Mouse (Mus musculus): ENCODE data around the gene Ids.
"Not testable (repeated sequence)": the region's sequence is repeated elsewhere in the genome, so short reads cannot be mapped to it uniquely, and the experiment has no call there.

The Ids gene

DNA sequence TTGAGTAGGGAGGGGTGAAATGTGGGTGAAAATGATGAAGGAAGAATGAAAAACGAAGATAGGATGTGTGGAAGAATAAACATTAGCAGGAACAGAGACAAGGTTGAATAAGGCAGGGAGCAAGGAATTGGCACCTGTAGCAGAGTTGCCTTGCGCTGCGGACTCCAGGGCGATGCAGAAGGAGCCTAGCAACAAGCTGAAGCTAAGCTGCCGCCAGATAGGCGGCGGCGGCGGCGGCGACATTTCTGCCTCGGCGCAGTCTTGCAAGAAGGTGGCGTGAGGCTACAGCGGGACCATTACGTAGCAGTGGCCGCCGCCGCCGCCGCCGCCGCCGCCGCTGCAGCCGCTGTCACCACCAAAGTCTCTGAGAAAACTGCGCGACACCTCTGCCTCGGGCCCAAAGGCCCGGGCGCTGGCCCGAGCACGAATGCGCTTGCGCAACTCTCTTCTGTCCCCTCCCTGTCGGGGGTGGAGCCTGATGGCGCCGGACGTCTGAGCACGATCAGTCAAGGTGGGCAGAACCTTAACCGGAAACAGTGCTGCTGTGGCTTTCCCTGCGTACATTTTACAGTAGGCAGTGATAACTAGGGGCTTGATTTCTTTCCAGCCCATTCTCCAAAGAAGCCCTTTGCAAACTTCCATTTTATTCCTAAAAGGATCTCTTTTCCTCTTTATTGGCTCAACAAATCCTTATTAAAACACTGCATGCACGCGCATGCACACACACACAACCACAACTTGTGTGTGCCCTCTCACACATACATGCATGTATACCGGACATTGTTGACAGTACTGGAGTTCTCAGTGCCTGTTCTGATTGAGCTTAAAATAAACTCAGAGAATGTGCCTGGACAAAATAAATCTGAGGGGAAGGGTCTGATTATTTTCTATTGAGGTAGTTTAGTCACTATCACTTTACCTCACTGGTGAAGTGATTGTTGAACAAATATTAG is at the start of gene Ids:
TSS of gene Ids (minus strand) at position 424 of the 953 bp plus-strand sequence.
- peak; percentile 43 for DNase-seq (ENCODE audit: low read depth, low spot score)

DNA sequence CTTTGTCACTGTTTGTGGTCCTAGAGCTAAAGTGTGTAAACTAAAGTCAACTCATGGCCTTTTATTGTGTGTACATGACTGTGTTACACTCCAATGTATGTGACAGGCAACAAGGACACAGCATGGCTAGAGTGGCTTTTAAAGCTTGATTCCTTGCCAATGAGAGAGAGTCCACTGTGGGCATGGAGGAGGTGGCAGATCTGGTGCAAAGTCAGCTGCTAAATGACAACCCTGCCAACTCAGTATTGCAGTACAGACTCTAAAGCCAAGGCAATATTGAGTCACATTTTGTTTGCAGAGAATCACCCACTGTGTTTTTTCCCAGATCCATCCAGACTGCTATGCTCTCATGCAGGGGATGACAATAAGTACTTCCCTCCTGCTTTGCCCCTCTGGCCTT is 27.8 kb upstream of the Ids start:
- DNase-seq (ENCODE audit: low read depth, low spot score), result not testable (repeated sequence)

DNA sequence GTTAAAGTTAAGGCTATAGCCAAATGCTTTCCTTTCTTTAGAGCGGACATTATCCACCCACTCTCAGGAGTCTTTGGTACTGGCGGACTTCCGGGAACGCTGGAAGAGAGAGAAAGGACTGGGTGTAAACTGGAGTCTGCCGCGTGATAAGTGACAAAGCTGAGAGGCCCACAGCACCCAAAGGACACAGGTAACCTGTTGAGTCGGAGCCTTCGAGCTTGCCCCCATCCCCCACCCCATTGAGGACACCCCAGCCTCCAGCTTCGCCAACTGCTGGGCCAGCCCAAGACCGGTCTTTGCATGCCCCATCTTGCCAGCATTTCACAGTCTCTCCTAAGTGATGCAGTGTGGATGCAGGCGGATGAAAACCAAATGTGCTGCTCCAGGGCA is 21.1 kb upstream of the Ids start:
- no peak for DNase-seq (ENCODE audit: low read depth, low spot score)

DNA sequence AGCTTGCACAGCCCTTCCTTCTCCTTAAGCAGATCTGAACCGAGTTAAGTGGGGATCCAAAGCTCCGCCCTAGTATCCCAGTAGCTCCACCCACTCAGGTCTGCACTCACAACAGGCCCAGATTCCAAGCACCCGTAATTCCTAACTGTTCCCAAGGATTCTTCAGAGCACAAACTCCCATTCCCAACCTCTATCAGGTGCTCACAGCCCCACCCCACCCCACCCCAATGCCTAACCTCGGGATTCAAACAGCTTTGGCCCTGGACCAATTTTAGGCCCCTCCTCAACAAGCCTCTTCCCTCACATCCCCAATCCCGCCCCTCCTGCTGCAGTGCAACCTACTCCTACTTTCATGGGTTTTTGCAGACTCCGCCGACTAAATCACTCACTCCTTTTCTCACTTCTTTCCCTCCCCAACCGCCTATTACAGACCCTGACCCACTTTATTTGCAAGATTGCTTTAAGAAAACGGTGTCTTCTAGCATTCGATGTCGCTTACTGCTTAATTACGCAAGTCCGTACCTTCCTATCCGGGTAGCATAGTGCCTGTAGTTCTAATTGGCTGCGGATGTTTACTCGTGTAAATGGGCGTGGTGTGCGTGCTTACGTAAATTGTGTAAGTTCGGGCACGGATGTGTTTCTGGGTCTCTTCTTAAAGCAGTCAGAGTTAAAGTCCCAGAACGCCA is 20.5 kb upstream of the Ids start, which contains the start of gene 1110012L19Rik:
TSS of gene 1110012L19Rik (plus strand) at position 602 of the 686 bp plus-strand sequence.
- peak; percentile 20 for DNase-seq (ENCODE audit: low read depth, low spot score)

DNA sequence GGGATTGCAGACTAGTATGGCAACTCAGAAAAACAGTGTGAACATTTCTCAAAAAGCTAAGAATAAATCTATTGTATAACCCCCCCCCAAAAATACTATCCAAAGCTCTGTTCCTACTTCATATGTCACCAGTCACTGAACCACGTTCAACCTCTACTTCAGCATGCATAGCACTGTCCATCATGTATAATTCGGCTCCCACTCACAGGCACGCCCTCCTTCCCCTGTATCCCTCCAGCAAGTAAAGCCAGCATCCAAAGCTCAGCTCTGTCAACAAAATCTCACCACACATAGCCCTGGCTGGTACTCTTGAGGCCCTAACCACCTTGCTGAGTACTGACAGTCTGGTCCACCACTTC is 20.0 kb upstream of the Ids start:
- no peak for DNase-seq (ENCODE audit: low read depth, low spot score)

DNA sequence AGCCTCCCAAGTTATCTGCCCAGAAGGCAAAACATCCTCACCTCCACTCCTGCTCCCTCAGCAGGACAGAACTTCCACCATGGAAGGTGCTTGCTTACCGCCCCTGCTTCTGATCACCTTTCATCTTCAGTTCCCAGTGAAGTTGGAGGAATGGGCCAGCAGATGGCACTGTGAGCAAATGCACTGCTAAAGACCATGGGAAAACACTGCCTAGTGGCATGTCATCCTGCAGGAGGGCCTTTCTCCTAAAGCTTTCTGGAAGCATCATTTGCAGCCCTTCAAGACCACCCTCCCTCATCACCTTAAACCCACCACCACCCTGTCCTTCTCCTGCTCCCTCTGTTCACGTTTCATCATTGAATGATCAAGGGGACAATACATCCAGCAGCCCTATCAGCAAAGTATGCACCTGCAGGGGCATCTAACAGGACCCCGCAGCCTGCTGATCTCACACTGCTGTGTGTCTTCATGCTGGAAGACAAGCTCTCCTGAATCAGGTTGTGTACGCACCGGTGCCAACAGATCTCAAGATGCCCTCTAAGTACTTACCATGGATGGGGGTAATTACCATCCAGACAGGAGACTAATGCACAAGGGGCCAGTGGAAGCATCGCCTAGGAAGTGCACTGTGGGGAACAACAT is 9.7 kb upstream of the Ids start:
- DNase-seq (ENCODE audit: low read depth, low spot score), result not testable (repeated sequence)

DNA sequence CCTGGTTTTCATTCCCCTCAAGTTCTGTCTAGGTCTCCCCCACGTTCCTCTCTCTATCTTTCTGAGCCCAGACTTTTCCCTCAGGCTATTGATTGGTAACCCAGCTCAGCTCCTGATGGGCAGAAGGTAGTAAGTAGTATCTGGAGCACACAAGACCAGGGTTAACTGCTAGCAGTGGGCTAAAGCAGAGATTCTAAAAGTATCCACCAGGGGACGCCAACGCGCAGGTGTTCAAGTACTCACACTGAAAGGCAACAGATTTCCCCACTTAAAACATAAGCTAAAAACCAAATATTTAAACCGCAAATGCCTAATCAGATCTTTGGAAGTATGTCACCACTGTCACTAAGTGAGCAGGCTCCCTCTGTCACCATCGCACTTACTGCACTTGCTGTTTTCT is 4.9 kb upstream of the Ids start:
- DNase-seq (ENCODE audit: low read depth, low spot score), result not testable (repeated sequence)

DNA sequence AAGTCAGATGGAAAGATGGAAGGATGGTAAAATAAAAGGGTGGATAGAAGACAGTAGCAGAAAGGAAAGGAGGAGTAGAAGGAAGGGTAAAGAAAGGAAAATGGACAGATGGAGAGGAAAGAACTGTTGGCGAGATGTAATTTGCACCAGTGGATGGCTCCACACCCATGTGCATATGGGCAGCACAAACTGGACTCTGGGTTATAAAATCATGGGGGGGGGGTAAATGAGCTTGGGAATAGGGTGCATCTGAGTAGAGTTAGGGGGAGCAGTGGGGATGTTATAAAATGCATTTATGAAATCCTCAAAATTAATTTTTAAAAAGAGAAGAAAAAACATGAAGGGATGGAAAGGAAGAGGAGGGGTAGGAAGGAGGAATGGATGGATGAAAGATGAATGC is 682 bp downstream of the Ids start:
- no peak for DNase-seq (ENCODE audit: low read depth, low spot score)

DNA sequence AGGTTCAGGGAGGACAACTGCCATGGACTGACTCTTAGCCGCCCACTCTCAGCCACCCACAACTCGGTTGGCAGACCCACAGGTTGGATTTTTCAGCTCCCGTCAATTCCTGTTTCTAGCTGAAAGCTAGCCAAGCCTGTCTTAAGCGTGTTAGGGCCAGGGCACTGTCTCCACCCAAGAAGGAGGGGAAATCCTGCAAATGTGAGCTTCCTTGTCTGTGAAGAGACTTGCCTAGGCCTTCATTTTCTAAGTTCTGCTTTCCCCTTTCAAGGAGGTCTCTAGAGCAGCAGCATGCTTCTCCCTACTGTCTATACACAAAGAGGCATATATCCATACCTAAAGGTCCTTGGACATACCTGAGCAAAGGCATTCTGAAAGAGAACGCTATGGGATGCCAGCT is 1.4 kb downstream of the Ids start:
- DNase-seq (ENCODE audit: low read depth, low spot score), result no peak

DNA sequence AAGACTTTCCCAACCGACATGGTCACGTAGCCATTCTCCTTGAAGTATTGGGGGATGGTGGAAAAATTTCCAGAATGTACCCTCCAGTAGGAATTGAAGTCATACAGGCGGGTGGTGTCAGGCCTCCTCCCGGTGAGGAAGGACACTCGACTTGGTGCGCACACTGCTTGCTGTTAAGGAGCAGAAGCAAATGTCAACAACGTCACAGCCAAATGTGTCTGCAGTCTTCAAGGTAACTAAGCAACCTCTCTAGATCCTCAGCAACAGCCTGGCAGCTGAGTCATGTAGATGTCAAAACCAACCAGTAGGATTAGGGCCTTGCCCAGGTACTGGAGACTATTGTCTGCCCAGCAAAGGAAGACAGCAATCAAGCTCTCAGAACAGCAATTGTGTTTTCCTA is 1.9 kb downstream of the Ids start:
- no peak for DNase-seq (ENCODE audit: low read depth, low spot score)

DNA sequence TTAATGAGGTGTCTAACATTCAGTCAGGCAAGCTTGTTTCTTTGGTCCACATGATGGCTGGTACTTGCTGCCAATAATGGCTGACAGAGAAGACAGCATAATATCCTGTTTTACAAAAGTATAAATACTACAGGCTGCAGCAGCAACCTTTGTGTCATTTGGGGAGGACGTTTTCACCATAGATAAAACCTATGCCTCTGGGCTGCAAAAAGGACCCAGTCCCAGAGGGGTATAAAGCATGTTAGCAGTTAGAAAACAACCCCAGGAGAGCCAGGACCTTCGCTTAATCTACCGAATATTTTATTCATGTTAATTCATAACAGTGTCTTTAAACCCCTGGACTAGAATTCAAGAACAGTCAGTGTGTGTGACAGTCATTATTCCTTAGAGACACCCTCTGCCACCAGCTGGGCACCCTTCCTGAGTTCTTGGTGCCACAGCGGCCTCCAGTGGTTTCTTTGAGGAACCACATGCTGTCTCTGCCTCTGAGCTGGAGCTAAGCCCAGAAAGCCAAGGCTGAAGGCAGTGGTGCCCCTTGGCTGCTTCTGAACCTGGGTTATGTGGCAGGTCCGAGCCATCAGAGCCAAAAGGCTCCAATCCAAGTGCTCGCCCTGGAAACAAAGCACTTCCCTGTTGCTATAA is 34.6 kb downstream of the Ids start:
- peak; percentile 5 for DNase-seq (ENCODE audit: low read depth, low spot score)

DNA sequence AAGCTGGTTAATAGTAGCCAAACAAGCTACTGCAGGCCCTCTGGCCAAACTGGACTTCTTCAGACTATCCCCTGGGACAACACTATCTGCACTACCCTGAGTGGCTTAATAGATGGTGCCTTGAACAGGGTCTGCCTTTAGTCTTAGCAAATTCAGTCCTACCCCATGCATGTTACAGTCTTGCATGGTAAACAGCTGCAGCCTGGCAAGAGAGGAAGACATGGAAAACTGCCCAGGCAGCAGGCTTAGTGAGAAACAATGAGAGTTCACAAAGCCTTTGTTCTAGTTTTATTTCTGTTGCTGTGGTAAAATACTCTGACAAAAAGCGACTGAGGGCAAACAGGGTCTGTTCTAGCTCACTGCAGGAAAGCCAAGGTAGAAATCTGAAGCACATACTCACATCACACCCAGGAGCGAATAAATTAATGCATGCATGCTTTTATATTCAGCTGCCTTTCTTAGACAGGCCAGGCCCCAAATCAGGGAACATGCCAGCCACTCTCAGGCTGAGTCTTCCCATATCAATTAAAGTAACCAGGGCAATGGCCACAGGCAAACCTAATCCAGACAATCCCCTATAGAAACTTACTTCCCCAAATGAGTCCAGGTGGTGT is 36.2 kb downstream of the Ids start:
- no peak for DNase-seq (ENCODE audit: low read depth, low spot score)

DNA sequence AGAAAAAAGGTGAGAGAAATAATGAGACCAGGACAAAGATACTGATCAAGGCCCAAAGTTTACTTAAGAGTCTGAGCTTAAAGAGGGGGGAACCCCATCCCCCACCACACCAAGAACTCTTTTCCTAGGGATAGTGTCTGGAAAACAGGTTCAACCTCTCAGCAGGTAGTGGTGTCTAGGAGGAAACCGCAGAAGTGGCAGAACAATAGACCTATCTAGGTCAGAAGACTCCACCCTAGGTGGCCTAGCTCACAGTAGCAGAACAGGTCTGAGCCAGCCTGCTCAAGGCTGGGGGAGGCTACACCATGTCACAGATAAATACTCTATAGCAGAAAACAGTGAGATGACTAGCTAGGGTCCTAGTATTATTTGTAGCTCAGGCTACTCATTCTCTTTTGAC is 37.2 kb downstream of the Ids start:
- peak; percentile 5 for DNase-seq (ENCODE audit: low read depth, low spot score)

DNA sequence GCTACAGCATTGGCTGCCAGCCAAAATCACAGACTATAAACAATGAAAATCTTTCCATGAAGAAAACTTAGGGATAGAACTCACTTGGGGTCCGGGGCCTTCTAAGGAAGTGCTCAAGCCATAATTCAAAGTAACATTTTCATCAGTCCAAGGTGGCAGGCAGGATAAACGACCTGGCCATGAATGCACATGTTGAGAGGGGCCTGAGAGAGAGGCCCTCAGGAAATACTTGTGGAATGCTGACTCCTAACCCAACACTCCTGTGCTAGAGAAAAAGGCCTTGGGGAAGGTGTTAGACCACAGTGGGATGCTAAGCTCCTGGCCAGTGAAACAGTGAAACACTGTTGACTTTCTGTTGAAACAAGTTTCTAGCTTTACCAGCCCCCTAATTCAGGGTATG is 45.6 kb downstream of the Ids start:
- no peak for DNase-seq (ENCODE audit: low read depth, low spot score)

DNA sequence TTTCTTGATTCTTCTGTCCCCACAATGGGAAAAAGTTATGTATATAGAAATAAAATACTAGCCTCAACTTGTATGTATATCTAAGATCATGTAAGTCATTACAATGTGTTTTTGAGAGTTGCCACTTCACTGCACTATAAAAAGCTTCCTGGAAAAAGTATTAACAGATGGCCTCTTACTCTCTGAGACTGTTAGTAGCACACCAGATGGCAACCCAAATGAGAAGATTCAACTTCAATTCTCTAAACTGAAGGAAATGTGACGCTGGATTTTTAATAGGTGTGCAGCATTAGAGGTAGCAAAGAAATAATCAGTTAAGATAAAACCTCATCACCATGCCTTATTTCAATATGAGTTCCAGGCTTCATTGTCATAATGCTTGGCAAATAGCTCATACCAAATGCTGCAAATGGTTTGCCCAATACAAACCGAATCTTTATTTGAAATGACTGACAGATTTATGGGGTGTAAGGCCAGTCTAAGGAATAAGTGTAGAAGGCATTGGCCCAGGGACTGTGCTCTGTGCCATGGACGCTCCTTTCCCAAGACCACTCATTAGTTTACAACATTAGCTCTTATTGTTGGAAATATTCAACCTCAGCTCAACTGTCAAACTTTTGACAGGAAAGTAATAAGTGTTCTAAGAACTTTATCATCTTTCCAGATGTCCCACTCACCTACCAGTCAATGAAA is 49.8 kb downstream of the Ids start:
- DNase-seq (ENCODE audit: low read depth, low spot score), result no peak

Measured in WW6 (cell line).